ENCODE assay signal across 16 mouse cellular contexts in genomic region chr12:111409583-111409982, GRCm38 (mm10). TPM values are rescaled to one million over a fixed set of nuclear protein-coding genes. Genes with fewer than 3 reads are reported as not detected.
A peak's percentile ranks its signal among the peaks of the same experiment; 100 is the strongest.
DNase-seq lines count a peak whose midpoint lies in the region; ATAC-seq lines count a peak whose summit lies in the region.
"Had no signal": no experiment of that assay in that cellular context is flagged by ENCODE, and none has a peak within 500 bp of the region (broad histone marks: within the 10 kb centered on the region; RNA-seq: fewer than 3 reads in every experiment).

No protein-coding gene starts in this region.

- ATAC-seq in kidney, embryonic 16.5 days (ENCODE audit: low FRiP score, low TSS enrichment): no peak
- ATAC-seq in midbrain, embryonic 14.5 days (ENCODE audit: low FRiP score, low TSS enrichment): no peak
- ATAC-seq: CD4-positive, CD25-positive, alpha-beta regulatory T cell, adult 4 months had no signal

- DNase-seq in kidney, postnatal 10 days: peak; percentile 20
- peak; percentile 35 for DNase-seq in cerebellum, adult 9-10 months
- DNase-seq in cerebellum, postnatal 36 days: peak; percentile 35 to 47
- DNase-seq in midbrain, embryonic 14.5 days: peak; percentile 66
- DNase-seq in thymus, postnatal 14 days: no peak
- no peak for DNase-seq in adipocyte (ENCODE audit: low spot score)
- DNase-seq: gastrocnemius, adult 2 months; heart, adult 2 months; kidney, adult 11 months; kidney, postnatal 36 days; liver, embryonic 13.5 days; lung, postnatal 14 days had no signal

- no peaks in the 10 kb centered on the region for H3K36me3 ChIP-seq in kidney, embryonic 16.5 days (ENCODE audit: insufficient read depth, low read length)
- H3K36me3 ChIP-seq in midbrain, embryonic 14.5 days (ENCODE audit: control insufficient read depth, insufficient read depth, low read length): no peaks in the 10 kb centered on the region
- H3K36me3 ChIP-seq: limb, embryonic 10.5 days; liver, embryonic 13.5 days had no signal

- WGBS in kidney, embryonic 16.5 days: 25% methylated on average over 5 of the region's 5 CpGs
- 3% methylated on average over 5 of the region's 5 CpGs for WGBS in midbrain, embryonic 14.5 days

- no peak overlapping the region for H3K27ac ChIP-seq in kidney, embryonic 16.5 days (ENCODE audit: low read length)
- 0 out of 2 replicates have a peak overlapping the region, but pooled peaks have one; percentile 8 for H3K27ac ChIP-seq in midbrain, embryonic 14.5 days (replicated peaks; ENCODE audit: low read depth, low read length)
- H3K27ac ChIP-seq: gastrocnemius, adult 2 months; heart, adult 2 months; limb, embryonic 10.5 days; liver, embryonic 13.5 days had no signal

- H3K9ac ChIP-seq in kidney, embryonic 16.5 days (replicated peaks; ENCODE audit: low read length): no peak overlapping the region; the same call in 1 of the 2 replicates
- no peak overlapping the region; the same call in 1 of the 2 replicates for H3K9ac ChIP-seq in midbrain, embryonic 14.5 days (replicated peaks; ENCODE audit: low read length)
- H3K9ac ChIP-seq: liver, embryonic 13.5 days had no signal

- no peak overlapping the region for H3K4me2 ChIP-seq in kidney, embryonic 16.5 days (replicated peaks; ENCODE audit: low read depth, low read length)
- H3K4me2 ChIP-seq in midbrain, embryonic 14.5 days (ENCODE audit: low read length): no peak overlapping the region
- H3K4me2 ChIP-seq: liver, embryonic 13.5 days had no signal

- H3K9me3 ChIP-seq in kidney, embryonic 16.5 days (ENCODE audit: low read length): no peaks in the 10 kb centered on the region
- no peaks in the 10 kb centered on the region for H3K9me3 ChIP-seq in midbrain, embryonic 14.5 days (ENCODE audit: control insufficient read depth, low read length)
- H3K9me3 ChIP-seq: limb, embryonic 10.5 days; liver, embryonic 13.5 days had no signal

- H3K4me3 ChIP-seq in kidney, embryonic 16.5 days (ENCODE audit: low read length): no peak overlapping the region
- no peak overlapping the region for H3K4me3 ChIP-seq in midbrain, embryonic 14.5 days (replicated peaks; ENCODE audit: low read depth, low read length)
- H3K4me3 ChIP-seq: erythroblast, embryonic 14.5 days; gastrocnemius, adult 2 months; heart, adult 2 months; limb, embryonic 10.5 days; liver, embryonic 13.5 days had no signal

- peaks cover 19% of the 10 kb centered on the region for H3K27me3 ChIP-seq in kidney, embryonic 16.5 days (ENCODE audit: insufficient read depth, low read length)
- no peaks in the 10 kb centered on the region for H3K27me3 ChIP-seq in midbrain, embryonic 14.5 days (ENCODE audit: control insufficient read depth, insufficient read depth, low read length)

- H3K4me1 ChIP-seq in kidney, embryonic 16.5 days (ENCODE audit: insufficient read depth, low read length): peaks cover 22% of the 10 kb centered on the region
- peaks cover 15% of the 10 kb centered on the region; the same call in 1 of the 2 replicates for H3K4me1 ChIP-seq in midbrain, embryonic 14.5 days (ENCODE audit: control insufficient read depth, insufficient read depth, low read length)

RNA-seq across cellular contexts. Expression of gene Lbhd2, which starts 3.0 kb away (rescaled TPM):
- 4.6 and 5.5 TPM in 2 replicates for polyA plus RNA-seq in kidney, embryonic 16.5 days (2015; fragmentation: Nextera tagmentation; extraction: Ambion mirVana)
- 2.0 and 3.3 TPM in 2 replicates for polyA plus RNA-seq in midbrain, embryonic 14.5 days (2014; fragmentation: Nextera tagmentation; extraction: Ambion mirVana)
- polyA plus RNA-seq: CD4-positive, CD25-positive, alpha-beta regulatory T cell, adult 4 months; erythroblast, embryonic 14.5 days; heart, adult 2 months; limb, embryonic 10.5 days; liver, embryonic 13.5 days had no signal

RNA-seq across cellular contexts. Expression of gene Exoc3l4, which starts 7.2 kb away (rescaled TPM):
- polyA plus RNA-seq in kidney, embryonic 16.5 days (2015; fragmentation: Nextera tagmentation; extraction: Ambion mirVana): 19.4 and 19.9 TPM in 2 replicates
- 1.6 and 2.1 TPM in 2 replicates for polyA plus RNA-seq in midbrain, embryonic 14.5 days (2014; fragmentation: Nextera tagmentation; extraction: Ambion mirVana)
- polyA plus RNA-seq: CD4-positive, CD25-positive, alpha-beta regulatory T cell, adult 4 months had no signal

RNA-seq across cellular contexts. Expression of gene Cdc42bpb, which starts 32.1 kb away (rescaled TPM):
- polyA plus RNA-seq in kidney, embryonic 16.5 days (2015; fragmentation: Nextera tagmentation; extraction: Ambion mirVana): 40.6 and 45.2 TPM in 2 replicates
- 47.8 and 54.6 TPM in 2 replicates for polyA plus RNA-seq in midbrain, embryonic 14.5 days (2014; fragmentation: Nextera tagmentation; extraction: Ambion mirVana)

RNA-seq across cellular contexts. Expression of gene Tnfaip2, which starts 32.7 kb away (rescaled TPM):
- polyA plus RNA-seq in kidney, embryonic 16.5 days (2015; fragmentation: Nextera tagmentation; extraction: Ambion mirVana): 21.7 and 24.3 TPM in 2 replicates
- 0.28 and 0.82 TPM in 2 replicates for polyA plus RNA-seq in midbrain, embryonic 14.5 days (2014; fragmentation: Nextera tagmentation; extraction: Ambion mirVana)
- polyA plus RNA-seq: CD4-positive, CD25-positive, alpha-beta regulatory T cell, adult 4 months had no signal

Comparison
In these comparisons a context has a peak if more than half of its experiments do, and no peak if none do; other contexts are left out.
1. DNase-seq: peak in kidney, postnatal 10 days (single experiment), cerebellum, adult 9-10 months (single experiment), cerebellum, postnatal 36 days (2 of 2) and midbrain, embryonic 14.5 days (single experiment); none in thymus, postnatal 14 days (single experiment) and adipocyte (single experiment).